Mouse (Mus musculus): Measurements from ENCODE around the gene Rpl6. TPM values are rescaled to one million over a fixed set of nuclear protein-coding genes. Genes with fewer than 3 reads are reported as not detected.
"Not testable (repeated sequence)": the region's sequence is repeated elsewhere in the genome, so short reads cannot be mapped to it uniquely, and the experiment has no call there.

Rpl6 gene
- total and polyA plus RNA-seq, 2 experiments from 2014 or later, result 359 to 672 TPM

GRCm38 (mm10) chr5:121225854-121226253, 21.6 kb downstream of the Rpl6 start:
- ATAC-seq (no peak), DNase-seq (no peak)
- Histone ChIP-seq H3K4me1 (ENCODE audit: insufficient read depth) (peaks cover 8% of the 10 kb centered on the region), H3K36me3 (ENCODE audit: insufficient read depth) (no peaks in the 10 kb centered on the region), H3K27me3 (ENCODE audit: insufficient read depth, low read length) (no peaks in the 10 kb centered on the region), H3K9me3 (ENCODE audit: low read length) (no peaks in the 10 kb centered on the region), H3K27ac (ENCODE audit: low read depth, low read length) (no peak overlapping the region), H3K4me2 (ENCODE audit: low read depth) (no peak overlapping the region), H3K9ac (no peak overlapping the region), H3K4me3 (ENCODE audit: low read depth, low read length) (no peak overlapping the region)
- 89% methylated on average over 2 of the region's 2 CpGs for WGBS
- TF ChIP-seq CTCF (IDR thresholded peaks at IDR 0.05; ENCODE audit: low read depth), result no peak

GRCm38 (mm10) chr5:121226406-121226805, 22.1 kb downstream of the Rpl6 start:
- Histone ChIP-seq H3K4me3 (ENCODE audit: low read depth, low read length) (no peak overlapping the region), H3K9me3 (ENCODE audit: low read length) (no peaks in the 10 kb centered on the region), H3K36me3 (ENCODE audit: insufficient read depth) (no peaks in the 10 kb centered on the region), H3K4me1 (ENCODE audit: insufficient read depth) (peaks cover 8% of the 10 kb centered on the region), H3K27me3 (ENCODE audit: insufficient read depth, low read length) (no peaks in the 10 kb centered on the region), H3K27ac (ENCODE audit: low read depth, low read length) (no peak overlapping the region), H3K9ac (no peak overlapping the region), H3K4me2 (ENCODE audit: low read depth) (no peak overlapping the region)
- no peak for TF ChIP-seq CTCF (IDR thresholded peaks at IDR 0.05; ENCODE audit: low read depth)
- DNase-seq, result no peak
- WGBS, result 63% methylated on average over 3 of the region's 3 CpGs
- no peak for ATAC-seq

GRCm38 (mm10) chr5:121226845-121227244, 22.6 kb downstream of the Rpl6 start:
- WGBS, result 79% methylated on average over 4 of the region's 4 CpGs
- no peak overlapping the region for H3K4me2 ChIP-seq (ENCODE audit: low read depth)
- no peak for ATAC-seq

GRCm38 (mm10) chr5:121227330-121227729, 23.0 kb downstream of the Rpl6 start:
- H3K4me2 ChIP-seq (ENCODE audit: low read depth); H3K4me3 ChIP-seq (ENCODE audit: low read depth, low read length); H3K4me1 ChIP-seq (ENCODE audit: insufficient read depth); H3K27me3 ChIP-seq (ENCODE audit: insufficient read depth, low read length); DNase-seq; H3K9ac ChIP-seq; H3K9me3 ChIP-seq (ENCODE audit: low read length); H3K27ac ChIP-seq (ENCODE audit: low read depth, low read length); ATAC-seq; H3K36me3 ChIP-seq (ENCODE audit: insufficient read depth): not testable (repeated sequence)
- 67% methylated on average over 1 of the region's 1 CpGs for whole genome bisulfite sequencing

More at GRCm38 (mm10) chr5:121226845-121227244, 22.6 kb downstream of the Rpl6 start:
- Histone ChIP-seq H3K9ac (no peak overlapping the region), H3K36me3 (ENCODE audit: insufficient read depth) (no peaks in the 10 kb centered on the region), H3K27me3 (ENCODE audit: insufficient read depth, low read length) (no peaks in the 10 kb centered on the region), H3K9me3 (ENCODE audit: low read length) (no peaks in the 10 kb centered on the region), H3K4me1 (ENCODE audit: insufficient read depth) (peaks cover 8% of the 10 kb centered on the region), H3K4me3 (ENCODE audit: low read depth, low read length) (no peak overlapping the region), H3K27ac (ENCODE audit: low read depth, low read length) (no peak overlapping the region)
- no peak for DNase-seq
- TF ChIP-seq CTCF (IDR thresholded peaks at IDR 0.05; ENCODE audit: low read depth), result no peak

- H3K4me1 ChIP-seq (ENCODE audit: insufficient read depth), result no peaks in the 10 kb centered on the region
- no peak overlapping the region for H3K27ac ChIP-seq (ENCODE audit: low read depth, low read length)
- no peak overlapping the region for H3K4me2 ChIP-seq (ENCODE audit: low read depth)
- ATAC-seq (no peak), DNase-seq (no peak)
- WGBS, result 95% methylated on average over 2 of the region's 2 CpGs
- H3K36me3 ChIP-seq (ENCODE audit: insufficient read depth), result no peaks in the 10 kb centered on the region
- TF ChIP-seq CTCF (IDR thresholded peaks at IDR 0.05; ENCODE audit: low read depth), result no peak
- H3K27me3 ChIP-seq (ENCODE audit: insufficient read depth, low read length), result no peaks in the 10 kb centered on the region
- no peak overlapping the region for H3K4me3 ChIP-seq (ENCODE audit: low read depth, low read length)
- no peak overlapping the region for H3K9ac ChIP-seq
- no peaks in the 10 kb centered on the region for H3K9me3 ChIP-seq (ENCODE audit: low read length)
Measured at GRCm38 (mm10) chr5:121229182-121229581, 24.9 kb downstream of the Rpl6 start.

- 95% methylated on average over 9 of the region's 9 CpGs for WGBS
- Histone ChIP-seq H3K4me1 (ENCODE audit: insufficient read depth) (no peaks in the 10 kb centered on the region), H3K27me3 (ENCODE audit: insufficient read depth, low read length) (no peaks in the 10 kb centered on the region), H3K9ac (no peak overlapping the region), H3K36me3 (ENCODE audit: insufficient read depth) (no peaks in the 10 kb centered on the region), H3K4me2 (ENCODE audit: low read depth) (no peak overlapping the region), H3K27ac (ENCODE audit: low read depth, low read length) (no peak overlapping the region), H3K4me3 (ENCODE audit: low read depth, low read length) (no peak overlapping the region), H3K9me3 (ENCODE audit: low read length) (no peaks in the 10 kb centered on the region)
- DNase-seq (no peak), ATAC-seq (no peak)
- no peak for TF ChIP-seq CTCF (IDR thresholded peaks at IDR 0.05; ENCODE audit: low read depth)
Measured at GRCm38 (mm10) chr5:121230811-121231210, 26.5 kb downstream of the Rpl6 start.

GRCm38 (mm10) chr5:121232789-121233188, 28.5 kb downstream of the Rpl6 start:
- no peak overlapping the region for H3K4me2 ChIP-seq (ENCODE audit: low read depth)
- no peak for ATAC-seq
- 0 out of 2 replicates have a peak, but pooled peaks have one; percentile 23 for TF ChIP-seq CTCF (IDR thresholded peaks at IDR 0.05; ENCODE audit: low read depth)
- no peaks in the 10 kb centered on the region for H3K9me3 ChIP-seq (ENCODE audit: low read length)
- H3K27me3 ChIP-seq (ENCODE audit: insufficient read depth, low read length), result no peaks in the 10 kb centered on the region
- no peaks in the 10 kb centered on the region for H3K4me1 ChIP-seq (ENCODE audit: insufficient read depth)
- 93% methylated on average over 1 of the region's 1 CpGs for WGBS
- H3K36me3 ChIP-seq (ENCODE audit: insufficient read depth), result no peaks in the 10 kb centered on the region
- H3K4me3 ChIP-seq (ENCODE audit: low read depth, low read length), result no peak overlapping the region
- DNase-seq, result no peak
- no peak overlapping the region for H3K9ac ChIP-seq
- H3K27ac ChIP-seq (ENCODE audit: low read depth, low read length), result no peak overlapping the region

- ATAC-seq (no peak), DNase-seq (no peak)
- no peak overlapping the region for H3K4me3 ChIP-seq (ENCODE audit: low read depth, low read length)
- WGBS, result 86% methylated on average over 2 of the region's 2 CpGs
- no peak overlapping the region for H3K4me2 ChIP-seq (ENCODE audit: low read depth)
- H3K4me1 ChIP-seq (ENCODE audit: insufficient read depth), result no peaks in the 10 kb centered on the region
- no peak for TF ChIP-seq CTCF (IDR thresholded peaks at IDR 0.05; ENCODE audit: low read depth)
- no peaks in the 10 kb centered on the region for H3K36me3 ChIP-seq (ENCODE audit: insufficient read depth)
- no peaks in the 10 kb centered on the region for H3K27me3 ChIP-seq (ENCODE audit: insufficient read depth, low read length)
- no peak overlapping the region for H3K27ac ChIP-seq (ENCODE audit: low read depth, low read length)
- no peak overlapping the region for H3K9ac ChIP-seq
- H3K9me3 ChIP-seq (ENCODE audit: low read length), result no peaks in the 10 kb centered on the region
Measured at GRCm38 (mm10) chr5:121233726-121234125, 29.4 kb downstream of the Rpl6 start.
